Mouse (Mus musculus) midbrain, embryonic 10.5 days (tissue): ENCODE data around the gene Cd44. TPM values are rescaled to one million over a fixed set of nuclear protein-coding genes. Genes with fewer than 3 reads are reported as not detected.

Experiments used
- DNase-seq: peaks from one replicate; pipeline ENCODE4 v3.0.0-alpha.2; 2017; ENCODE audit warnings: low spot score
- H3K27ac ChIP-seq: fragments of 300-500 bp; sonication (generic); replicated peaks from 2 replicates; pipeline ENCODE4 v1.5.1; 2016; ENCODE audit warnings: mild to moderate bottlenecking
- H3K27me3 ChIP-seq: fragments of 300-500 bp; sonication (generic); 2 replicates; pipeline ENCODE4 v1.6.1; 2016; ENCODE audit warnings: low read depth, mild to moderate bottlenecking; ENCODE audit not compliant: poor library complexity, severe bottlenecking
- H3K36me3 ChIP-seq: fragments of 300-500 bp; sonication (generic); 2 replicates; pipeline ENCODE4 v1.6.1; 2016; ENCODE audit warnings: mild to moderate bottlenecking, moderate library complexity
- H3K4me1 ChIP-seq: fragments of 300-500 bp; sonication (generic); 2 replicates; pipeline ENCODE4 v1.6.1; 2016
- H3K4me3 ChIP-seq: fragments of 300-500 bp; sonication (generic); 2 replicates; pipeline ENCODE4 v1.5.1; 2016; ENCODE audit warnings: mild to moderate bottlenecking, moderate library complexity
- H3K9me3 ChIP-seq: fragments of 300-500 bp; sonication (generic); replicated peaks from 2 replicates; pipeline ENCODE4 v1.6.1; 2016; ENCODE audit warnings: mild to moderate bottlenecking
- WGBS: fragments of 180-500 bp; shearing (Covaris S2); methylation state at CpG from one replicate; pipeline ENCODE4 v1.1.7; 2016; 5-methylcytosine and 5-hydroxymethylcytosine counted together
- polyA plus RNA-seq: library from polyadenylated mRNA; unstranded; fragments of >200 nt; fragmentation: Nextera tagmentation; extraction: Ambion mirVana; gene quantifications from 2 replicates; pipeline ENCODE4 v1.2.1, GENCODE M21; 2016

The Cd44 gene
- 2.9 and 3.4 TPM in 2 replicates for polyA plus RNA-seq

- Histone ChIP-seq H3K4me3 (peak within 1 kb of the TSS; percentile 61), H3K27ac (peak within 1 kb of the TSS; percentile 76), H3K9me3 (no peaks in the 10 kb centered on the region), H3K36me3 (no peaks in the 10 kb centered on the region), H3K4me1 (peaks cover 15% of the 10 kb centered on the region), H3K27me3 (peaks cover 38% of the 10 kb centered on the region)
- DNase-seq = peak; percentile 60
- WGBS = 2% methylated on average over 28 of the region's 29 CpGs
Measured at GRCm38 (mm10) chr2:102900875-102901827, at the start of gene Cd44. TSS of gene Cd44 (minus strand) at chr2:102901665.

- H3K4me1 ChIP-seq = peaks cover 13% of the 10 kb centered on the region
- H3K27me3 ChIP-seq = no peaks in the 10 kb centered on the region
- no peaks in the 10 kb centered on the region for H3K9me3 ChIP-seq
- no peak overlapping the region for H3K27ac ChIP-seq
- DNase-seq = no peak
- 82% methylated on average over 4 of the region's 4 CpGs for WGBS
- H3K4me3 ChIP-seq = no peak overlapping the region
- no peaks in the 10 kb centered on the region for H3K36me3 ChIP-seq
Measured at GRCm38 (mm10) chr2:102948481-102948857, 47.0 kb upstream of the Cd44 start.

- Histone ChIP-seq H3K4me1 (peaks cover 14% of the 10 kb centered on the region), H3K27ac (no peak overlapping the region), H3K9me3 (no peaks in the 10 kb centered on the region), H3K36me3 (no peaks in the 10 kb centered on the region), H3K4me3 (no peak overlapping the region), H3K27me3 (no peaks in the 10 kb centered on the region)
- WGBS = 97% methylated on average over 5 of the region's 5 CpGs
- no peak for DNase-seq
Measured at GRCm38 (mm10) chr2:102947846-102948480, 46.5 kb upstream of the Cd44 start.

- WGBS = 41% methylated on average over 1 of the region's 1 CpGs
- Histone ChIP-seq H3K9me3 (no peaks in the 10 kb centered on the region), H3K27me3 (no peaks in the 10 kb centered on the region), H3K4me3 (no peak overlapping the region), H3K36me3 (no peaks in the 10 kb centered on the region), H3K4me1 (peaks cover 14% of the 10 kb centered on the region), H3K27ac (no peak overlapping the region; the same call in 1 of the 2 replicates)
- no peak for DNase-seq
Measured at GRCm38 (mm10) chr2:102945111-102945510, 43.6 kb upstream of the Cd44 start.

- WGBS = 83% methylated on average over 7 of the region's 7 CpGs
- H3K9me3 ChIP-seq = no peaks in the 10 kb centered on the region
Measured at GRCm38 (mm10) chr2:102944415-102945012, 43.0 kb upstream of the Cd44 start.

GRCm38 (mm10) chr2:102943983-102944382 is 42.5 kb upstream of the Cd44 start:
- H3K27ac ChIP-seq = no peak overlapping the region
- H3K27me3 ChIP-seq = no peaks in the 10 kb centered on the region
- no peaks in the 10 kb centered on the region for H3K36me3 ChIP-seq
- peaks cover 14% of the 10 kb centered on the region for H3K4me1 ChIP-seq
- peak; percentile 26 for DNase-seq
- H3K9me3 ChIP-seq = no peaks in the 10 kb centered on the region
- no peak overlapping the region for H3K4me3 ChIP-seq
- 47% methylated on average over 6 of the region's 6 CpGs for WGBS

More at GRCm38 (mm10) chr2:102944415-102945012, 43.0 kb upstream of the Cd44 start:
- Histone ChIP-seq H3K27me3 (no peaks in the 10 kb centered on the region), H3K4me1 (peaks cover 14% of the 10 kb centered on the region), H3K4me3 (no peak overlapping the region), H3K27ac (0 out of 2 replicates have a peak overlapping the region, but pooled peaks have one; percentile 13), H3K36me3 (no peaks in the 10 kb centered on the region)
- no peak for DNase-seq

- WGBS = 93% methylated on average over 3 of the region's 3 CpGs
- no peak for DNase-seq
- no peaks in the 10 kb centered on the region for H3K36me3 ChIP-seq
- no peak overlapping the region for H3K4me3 ChIP-seq
- peaks cover 14% of the 10 kb centered on the region for H3K4me1 ChIP-seq
- H3K27me3 ChIP-seq = no peaks in the 10 kb centered on the region
- no peak overlapping the region for H3K27ac ChIP-seq
- no peaks in the 10 kb centered on the region for H3K9me3 ChIP-seq
Measured at GRCm38 (mm10) chr2:102942782-102943080, 41.3 kb upstream of the Cd44 start.

- Histone ChIP-seq H3K4me1 (peaks cover 14% of the 10 kb centered on the region), H3K4me3 (no peak overlapping the region), H3K9me3 (no peaks in the 10 kb centered on the region), H3K27ac (no peak overlapping the region), H3K27me3 (no peaks in the 10 kb centered on the region), H3K36me3 (no peaks in the 10 kb centered on the region)
- no peak for DNase-seq
- WGBS = 78% methylated on average over 10 of the region's 10 CpGs
Measured at GRCm38 (mm10) chr2:102941937-102942781, 40.7 kb upstream of the Cd44 start.

- H3K4me1 ChIP-seq = peaks cover 19% of the 10 kb centered on the region
- no peaks in the 10 kb centered on the region for H3K27me3 ChIP-seq
- H3K4me3 ChIP-seq = no peak overlapping the region
- WGBS = 80% methylated on average over 8 of the region's 8 CpGs
- no peak overlapping the region for H3K27ac ChIP-seq
- H3K36me3 ChIP-seq = no peaks in the 10 kb centered on the region
- H3K9me3 ChIP-seq = no peaks in the 10 kb centered on the region
- DNase-seq = no peak
Measured at GRCm38 (mm10) chr2:102940813-102941361, 39.4 kb upstream of the Cd44 start.

GRCm38 (mm10) chr2:102940158-102940557 is 38.7 kb upstream of the Cd44 start:
- Histone ChIP-seq H3K27me3 (no peaks in the 10 kb centered on the region), H3K36me3 (no peaks in the 10 kb centered on the region), H3K4me3 (no peak overlapping the region), H3K9me3 (no peaks in the 10 kb centered on the region), H3K27ac (no peak overlapping the region), H3K4me1 (peaks cover 19% of the 10 kb centered on the region)
- WGBS = 89% methylated on average over 8 of the region's 8 CpGs
- DNase-seq = no peak

GRCm38 (mm10) chr2:102936886-102937285 is 35.4 kb upstream of the Cd44 start:
- H3K27ac ChIP-seq = 0 out of 2 replicates have a peak overlapping the region, but pooled peaks have one; percentile 38
- no peak for DNase-seq

GRCm38 (mm10) chr2:102934834-102935233 is 33.4 kb upstream of the Cd44 start:
- 79% methylated on average over 3 of the region's 3 CpGs for WGBS
- H3K36me3 ChIP-seq = no peaks in the 10 kb centered on the region

More at GRCm38 (mm10) chr2:102936886-102937285, 35.4 kb upstream of the Cd44 start:
- no peaks in the 10 kb centered on the region for H3K9me3 ChIP-seq
- H3K27me3 ChIP-seq = no peaks in the 10 kb centered on the region
- WGBS = 54% methylated on average over 3 of the region's 3 CpGs
- H3K36me3 ChIP-seq = no peaks in the 10 kb centered on the region
- H3K4me1 ChIP-seq = peaks cover 15% of the 10 kb centered on the region
- no peak overlapping the region for H3K4me3 ChIP-seq

More at GRCm38 (mm10) chr2:102934834-102935233, 33.4 kb upstream of the Cd44 start:
- peaks cover 15% of the 10 kb centered on the region for H3K4me1 ChIP-seq
- H3K27me3 ChIP-seq = no peaks in the 10 kb centered on the region
- H3K27ac ChIP-seq = no peak overlapping the region
- no peak for DNase-seq
- H3K9me3 ChIP-seq = no peaks in the 10 kb centered on the region
- H3K4me3 ChIP-seq = no peak overlapping the region
